Mouse (Mus musculus): ENCODE measurements around the gene Arl8a. TPM values are rescaled to one million over a fixed set of nuclear protein-coding genes. Genes with fewer than 3 reads are reported as not detected.

Gene Arl8a
- polyA plus RNA-seq, 1 experiment from 2014 or later: 370 TPM

DNA sequence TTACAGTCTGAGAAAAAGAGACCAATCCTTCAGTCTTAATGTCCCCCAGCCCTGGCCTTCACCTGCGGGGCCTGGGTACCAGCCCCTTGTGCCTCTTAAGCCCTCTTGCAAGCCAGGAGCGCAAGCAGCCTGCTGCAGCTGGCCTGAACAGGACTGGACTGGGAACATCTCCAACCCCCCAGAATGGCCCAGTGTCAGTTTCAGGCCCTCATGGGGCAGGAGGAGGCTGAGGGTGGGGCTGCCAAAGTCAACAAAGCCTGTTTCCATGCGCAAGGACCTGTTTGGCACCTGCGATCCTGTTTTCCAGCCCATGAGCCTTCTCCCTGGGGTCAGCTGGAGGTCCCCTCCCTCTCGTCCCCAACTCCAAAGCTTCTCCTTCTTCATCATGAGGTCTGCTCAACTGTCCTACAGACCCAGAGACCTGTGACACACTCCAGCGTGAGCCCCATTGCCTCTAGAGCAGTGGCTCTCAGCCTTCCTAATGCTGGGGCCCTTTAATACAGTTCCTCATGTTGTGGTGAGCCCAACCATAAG, 49.4 kb downstream of the Arl8a start:
- Histone ChIP-seq H3K36me3 (ENCODE audit: control insufficient read depth, insufficient read depth, low read length) (no peaks in the 10 kb centered on the region), H3K4me1 (ENCODE audit: control insufficient read depth, insufficient read depth, low read length) (peaks cover 7% of the 10 kb centered on the region; the same call in 1 of the 2 replicates), H3K27ac (ENCODE audit: low read depth, low read length) (no peak overlapping the region), H3K4me3 (ENCODE audit: low read depth, low read length) (no peak overlapping the region), H3K9me3 (ENCODE audit: control insufficient read depth, low read length) (no peaks in the 10 kb centered on the region), H3K4me2 (ENCODE audit: low read depth, low read length) (no peak overlapping the region), H3K9ac (replicated peaks; ENCODE audit: low read depth, low read length) (no peak overlapping the region), H3K27me3 (ENCODE audit: control insufficient read depth, insufficient read depth, low read length) (no peaks in the 10 kb centered on the region)
- WGBS: 79% methylated on average over 6 of the region's 6 CpGs
- ATAC-seq (ENCODE audit: low read depth): no peak

DNA sequence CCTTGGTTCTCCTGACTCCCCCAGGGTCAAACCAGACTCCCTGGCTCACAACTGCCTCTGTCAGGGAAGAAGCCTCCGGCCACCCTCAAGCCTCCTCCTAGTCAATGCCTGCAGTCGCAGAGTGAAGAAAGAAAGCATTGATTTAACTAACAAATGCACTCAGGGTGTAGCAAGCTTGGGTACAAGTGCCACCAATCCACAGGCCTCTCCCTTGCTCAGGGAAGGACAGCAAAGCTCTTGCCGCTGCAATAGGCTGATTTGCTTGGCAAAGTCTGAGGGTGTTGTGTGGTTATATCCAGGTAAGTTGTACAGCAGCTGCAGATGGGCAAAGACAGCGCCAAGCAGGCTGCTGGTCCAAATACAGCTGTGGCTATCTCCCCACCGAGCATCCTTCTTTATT, 51.8 kb downstream of the Arl8a start:
- Histone ChIP-seq H3K4me2 (ENCODE audit: low read depth, low read length) (no peak overlapping the region), H3K9ac (replicated peaks; ENCODE audit: low read depth, low read length) (no peak overlapping the region), H3K4me1 (ENCODE audit: control insufficient read depth, insufficient read depth, low read length) (peaks cover 7% of the 10 kb centered on the region; the same call in 1 of the 2 replicates), H3K27ac (ENCODE audit: low read depth, low read length) (no peak overlapping the region), H3K9me3 (ENCODE audit: control insufficient read depth, low read length) (no peaks in the 10 kb centered on the region), H3K27me3 (ENCODE audit: control insufficient read depth, insufficient read depth, low read length) (no peaks in the 10 kb centered on the region), H3K4me3 (ENCODE audit: low read depth, low read length) (no peak overlapping the region), H3K36me3 (ENCODE audit: control insufficient read depth, insufficient read depth, low read length) (no peaks in the 10 kb centered on the region)
- no peak for ATAC-seq (ENCODE audit: low read depth)
- 36% methylated on average over 5 of the region's 5 CpGs for WGBS

DNA sequence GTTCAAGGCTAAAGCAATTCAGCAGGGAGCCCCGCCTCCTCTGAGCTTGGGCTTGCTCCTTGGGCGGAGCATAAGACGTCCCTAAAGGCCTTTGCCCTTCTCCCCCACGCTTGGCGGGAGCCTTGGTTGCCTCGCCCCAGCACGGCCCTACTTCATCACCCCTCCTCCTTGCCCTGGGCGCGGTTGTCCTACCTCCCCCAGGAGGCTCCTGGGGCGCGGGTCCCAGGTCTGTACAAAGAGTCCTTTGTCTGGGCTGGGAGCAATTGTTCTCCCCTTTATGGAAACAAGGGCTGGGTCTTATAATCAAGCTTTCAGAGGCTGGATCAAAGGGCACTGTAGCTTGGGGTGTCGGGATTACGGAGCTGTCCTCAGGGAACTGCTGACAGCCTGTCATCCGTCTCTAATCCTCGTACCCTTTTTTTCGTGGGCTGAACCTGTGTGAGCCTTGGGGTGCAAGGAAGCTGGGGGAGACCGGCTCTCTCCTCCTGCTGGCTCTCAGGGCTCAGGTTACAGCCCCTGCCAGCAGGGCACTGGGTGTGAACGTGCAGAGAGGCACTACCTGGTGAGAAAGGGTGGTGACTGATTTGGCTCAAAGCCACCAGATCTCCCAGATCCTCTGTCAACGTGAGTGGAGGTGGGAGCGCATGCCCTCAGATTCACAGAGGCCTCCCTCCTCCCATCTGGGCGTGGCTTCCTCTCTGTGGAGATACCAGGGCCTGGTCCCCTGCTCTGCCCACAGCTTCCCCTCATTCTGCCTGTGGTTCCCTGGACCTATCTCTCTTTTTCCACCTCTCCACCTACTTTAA, 52.6 kb downstream of the Arl8a start:
- H3K36me3 ChIP-seq (ENCODE audit: control insufficient read depth, insufficient read depth, low read length): no peaks in the 10 kb centered on the region
- no peak overlapping the region for H3K4me3 ChIP-seq (ENCODE audit: low read depth, low read length)
- no peaks in the 10 kb centered on the region for H3K9me3 ChIP-seq (ENCODE audit: control insufficient read depth, low read length)
- no peaks in the 10 kb centered on the region for H3K27me3 ChIP-seq (ENCODE audit: control insufficient read depth, insufficient read depth, low read length)
- H3K9ac ChIP-seq (replicated peaks; ENCODE audit: low read depth, low read length): peak overlapping the region; percentile 28; the same call in 1 of the 2 replicates
- WGBS: 2% methylated on average over 21 of the region's 21 CpGs
- no peak overlapping the region for H3K27ac ChIP-seq (ENCODE audit: low read depth, low read length)
- ATAC-seq (ENCODE audit: low read depth): no peak
- peaks cover 7% of the 10 kb centered on the region; the same call in 1 of the 2 replicates for H3K4me1 ChIP-seq (ENCODE audit: control insufficient read depth, insufficient read depth, low read length)
- H3K4me2 ChIP-seq (ENCODE audit: low read depth, low read length): peak overlapping the region; percentile 38

DNA sequence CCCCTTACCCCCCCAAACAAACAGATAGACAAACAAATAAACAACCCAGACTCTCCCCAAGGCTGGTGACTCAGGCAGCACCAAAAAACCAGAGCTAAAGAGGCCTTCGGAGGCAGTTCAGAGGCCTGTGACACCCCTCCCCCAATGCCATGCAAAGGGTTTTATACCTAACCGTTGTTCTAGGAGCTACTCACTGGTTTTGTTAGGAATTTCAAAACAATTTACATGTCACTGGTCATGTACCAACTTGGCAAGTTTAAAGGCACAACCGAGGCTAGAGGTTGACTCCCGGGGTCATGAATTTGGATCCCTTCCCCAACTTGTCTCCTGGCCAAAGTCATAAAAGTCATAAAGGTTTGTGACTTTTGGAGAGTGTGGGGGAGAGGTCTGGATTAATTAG, 53.8 kb downstream of the Arl8a start:
- no peaks in the 10 kb centered on the region for H3K27me3 ChIP-seq (ENCODE audit: control insufficient read depth, insufficient read depth, low read length)
- no peak overlapping the region for H3K9ac ChIP-seq (replicated peaks; ENCODE audit: low read depth, low read length)
- 74% methylated on average over 4 of the region's 4 CpGs for WGBS
- H3K36me3 ChIP-seq (ENCODE audit: control insufficient read depth, insufficient read depth, low read length): no peaks in the 10 kb centered on the region
- no peak overlapping the region for H3K4me3 ChIP-seq (ENCODE audit: low read depth, low read length)
- no peak overlapping the region for H3K27ac ChIP-seq (ENCODE audit: low read depth, low read length)
- H3K9me3 ChIP-seq (ENCODE audit: control insufficient read depth, low read length): no peaks in the 10 kb centered on the region
- H3K4me1 ChIP-seq (ENCODE audit: control insufficient read depth, insufficient read depth, low read length): peaks cover 7% of the 10 kb centered on the region; the same call in 1 of the 2 replicates
- no peak for ATAC-seq (ENCODE audit: low read depth)
- H3K4me2 ChIP-seq (ENCODE audit: low read depth, low read length): no peak overlapping the region

DNA sequence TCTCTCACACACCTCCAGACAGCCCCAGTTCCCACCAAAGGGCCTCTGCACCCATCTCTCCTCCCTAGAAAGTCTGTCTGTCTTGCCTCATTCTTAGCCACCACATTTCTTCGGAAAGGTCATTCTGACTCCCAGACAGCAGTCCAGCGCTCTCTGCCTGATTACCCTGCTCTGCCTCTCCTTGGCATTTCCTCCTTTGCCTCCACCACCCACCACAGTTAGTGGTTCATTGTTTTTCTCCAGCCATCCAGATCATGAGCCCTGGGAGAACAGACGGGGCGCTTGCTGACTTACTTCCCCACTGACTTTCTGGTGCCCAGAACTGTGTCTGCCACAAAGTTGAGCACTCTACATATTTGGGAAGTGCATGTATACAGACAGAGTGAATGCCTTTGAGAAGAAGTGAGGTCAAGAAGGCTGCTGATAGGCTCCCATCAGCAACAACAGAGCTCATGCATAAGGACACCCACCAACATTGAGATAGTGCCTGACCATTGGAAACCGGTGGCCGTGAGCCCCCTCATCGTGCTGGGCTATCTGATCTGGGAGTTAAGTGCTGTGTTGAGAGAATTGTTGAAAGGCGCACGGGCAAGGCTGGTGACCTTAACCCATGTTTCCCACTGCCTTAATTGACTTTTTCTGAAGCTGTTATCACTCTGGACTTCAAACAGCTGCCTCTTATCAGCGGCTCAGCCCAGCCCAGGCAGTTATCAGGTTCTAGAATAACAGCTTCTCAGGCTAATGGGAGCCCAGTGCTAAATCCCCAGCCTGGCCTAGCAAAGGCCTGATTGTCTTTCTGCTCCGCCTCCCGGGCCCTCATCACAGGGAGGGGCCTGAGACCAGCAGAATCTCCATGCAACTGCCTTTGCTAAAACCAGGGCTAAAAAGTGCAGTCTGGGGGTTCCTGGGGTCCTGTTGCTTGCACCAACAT, 57.8 kb downstream of the Arl8a start:
- 28% methylated on average over 12 of the region's 12 CpGs for whole genome bisulfite sequencing
- ATAC-seq (ENCODE audit: low read depth): no peak
- no peaks in the 10 kb centered on the region for H3K9me3 ChIP-seq (ENCODE audit: control insufficient read depth, low read length)
- H3K4me3 ChIP-seq (ENCODE audit: low read depth, low read length): no peak overlapping the region
- H3K27me3 ChIP-seq (ENCODE audit: control insufficient read depth, insufficient read depth, low read length): no peaks in the 10 kb centered on the region
- H3K4me1 ChIP-seq (ENCODE audit: control insufficient read depth, insufficient read depth, low read length): no peaks in the 10 kb centered on the region
- H3K27ac ChIP-seq (ENCODE audit: low read depth, low read length): no peak overlapping the region
- H3K9ac ChIP-seq (replicated peaks; ENCODE audit: low read depth, low read length): no peak overlapping the region
- no peaks in the 10 kb centered on the region for H3K36me3 ChIP-seq (ENCODE audit: control insufficient read depth, insufficient read depth, low read length)
- H3K4me2 ChIP-seq (ENCODE audit: low read depth, low read length): no peak overlapping the region

- H3K36me3 ChIP-seq (ENCODE audit: control insufficient read depth, insufficient read depth, low read length): no peaks in the 10 kb centered on the region
- no peak overlapping the region for H3K9ac ChIP-seq (replicated peaks; ENCODE audit: low read depth, low read length)
- no peaks in the 10 kb centered on the region for H3K9me3 ChIP-seq (ENCODE audit: control insufficient read depth, low read length)
- no peak overlapping the region for H3K4me2 ChIP-seq (ENCODE audit: low read depth, low read length)
- H3K27ac ChIP-seq (ENCODE audit: low read depth, low read length): no peak overlapping the region
- no peaks in the 10 kb centered on the region for H3K4me1 ChIP-seq (ENCODE audit: control insufficient read depth, insufficient read depth, low read length)
- 58% methylated on average over 4 of the region's 4 CpGs for WGBS
- no peaks in the 10 kb centered on the region for H3K27me3 ChIP-seq (ENCODE audit: control insufficient read depth, insufficient read depth, low read length)
- ATAC-seq (ENCODE audit: low read depth): no peak
- H3K4me3 ChIP-seq (ENCODE audit: low read depth, low read length): no peak overlapping the region
These were observed 58.6 kb downstream of the Arl8a start for GRCm38 (mm10) chr1:135205257-135205656.

Other genes starting within 250 kb of the Arl8a start
- 15.3 and 21.2 TPM in 2 replicates for gene Ppp1r12b, start 190.9 kb upstream of the Arl8a start, polyA plus RNA-seq (2014; fragmentation: Nextera tagmentation; extraction: Ambion mirVana)
- gene Ube2t, start 184.3 kb upstream of the Arl8a start, polyA plus RNA-seq (2014; fragmentation: Nextera tagmentation; extraction: Ambion mirVana): 7.6 and 9.1 TPM in 2 replicates
- 1.4 TPM in 2 replicates for gene Lgr6, start 41.5 kb upstream of the Arl8a start, polyA plus RNA-seq (2014; fragmentation: Nextera tagmentation; extraction: Ambion mirVana)
- 0.15 and 0.58 TPM in 2 replicates for gene Ptpn7, start 14.1 kb upstream of the Arl8a start, polyA plus RNA-seq (2014; fragmentation: Nextera tagmentation; extraction: Ambion mirVana)
- 0.94 and 0.95 TPM in 2 replicates for gene Gpr37l1, start 20.9 kb downstream of the Arl8a start, polyA plus RNA-seq (2014; fragmentation: Nextera tagmentation; extraction: Ambion mirVana)
- 0.27 and 0.35 TPM in 2 replicates for gene Elf3, start 111.7 kb downstream of the Arl8a start, polyA plus RNA-seq (2014; fragmentation: Nextera tagmentation; extraction: Ambion mirVana)
- 89.5 and 107 TPM in 2 replicates for gene Rnpep, start 137.3 kb downstream of the Arl8a start, polyA plus RNA-seq (2014; fragmentation: Nextera tagmentation; extraction: Ambion mirVana)
- 160 and 161 TPM in 2 replicates for gene Timm17a, start 167.0 kb downstream of the Arl8a start, polyA plus RNA-seq (2014; fragmentation: Nextera tagmentation; extraction: Ambion mirVana)
- 0.17 TPM in 2 replicates for gene Lmod1, start 178.0 kb downstream of the Arl8a start, polyA plus RNA-seq (2014; fragmentation: Nextera tagmentation; extraction: Ambion mirVana)
- gene Shisa4, start 228.4 kb downstream of the Arl8a start, polyA plus RNA-seq (2014; fragmentation: Nextera tagmentation; extraction: Ambion mirVana): 59.6 and 75.5 TPM in 2 replicates

All from neural tube, embryonic 14.5 days (tissue).